Mouse (Mus musculus): ENCODE results near the gene Lrrfip2. TPM values are rescaled to one million over a fixed set of nuclear protein-coding genes. Genes with fewer than 3 reads are reported as not detected.

Gene Lrrfip2
- total RNA-seq, 2 experiments from 2014 or later: 31.8 to 56.0 TPM

DNA sequence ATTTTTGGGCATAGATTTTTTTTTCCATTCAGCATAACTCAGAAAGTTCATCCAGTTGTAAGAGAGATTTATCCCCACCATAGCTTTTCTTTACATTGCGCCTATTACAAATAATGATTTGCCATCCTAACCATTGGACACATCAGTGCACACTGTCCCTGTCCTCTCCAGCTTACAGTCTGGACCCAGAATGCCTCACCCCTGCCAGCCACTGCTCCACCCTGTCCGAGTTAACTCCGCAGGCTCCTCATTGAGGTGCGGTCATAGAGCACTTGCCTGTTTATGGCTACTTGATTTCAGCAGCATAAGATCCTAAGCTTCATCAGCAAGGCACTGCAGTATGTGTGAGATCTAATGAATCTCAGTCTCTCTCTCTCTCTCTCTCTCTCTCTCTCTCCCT lies 93.0 kb downstream of the Lrrfip2 start:
- no peak for ATAC-seq (replicated peaks; ENCODE audit: low FRiP score, low TSS enrichment, poor library complexity, severe bottlenecking)

DNA sequence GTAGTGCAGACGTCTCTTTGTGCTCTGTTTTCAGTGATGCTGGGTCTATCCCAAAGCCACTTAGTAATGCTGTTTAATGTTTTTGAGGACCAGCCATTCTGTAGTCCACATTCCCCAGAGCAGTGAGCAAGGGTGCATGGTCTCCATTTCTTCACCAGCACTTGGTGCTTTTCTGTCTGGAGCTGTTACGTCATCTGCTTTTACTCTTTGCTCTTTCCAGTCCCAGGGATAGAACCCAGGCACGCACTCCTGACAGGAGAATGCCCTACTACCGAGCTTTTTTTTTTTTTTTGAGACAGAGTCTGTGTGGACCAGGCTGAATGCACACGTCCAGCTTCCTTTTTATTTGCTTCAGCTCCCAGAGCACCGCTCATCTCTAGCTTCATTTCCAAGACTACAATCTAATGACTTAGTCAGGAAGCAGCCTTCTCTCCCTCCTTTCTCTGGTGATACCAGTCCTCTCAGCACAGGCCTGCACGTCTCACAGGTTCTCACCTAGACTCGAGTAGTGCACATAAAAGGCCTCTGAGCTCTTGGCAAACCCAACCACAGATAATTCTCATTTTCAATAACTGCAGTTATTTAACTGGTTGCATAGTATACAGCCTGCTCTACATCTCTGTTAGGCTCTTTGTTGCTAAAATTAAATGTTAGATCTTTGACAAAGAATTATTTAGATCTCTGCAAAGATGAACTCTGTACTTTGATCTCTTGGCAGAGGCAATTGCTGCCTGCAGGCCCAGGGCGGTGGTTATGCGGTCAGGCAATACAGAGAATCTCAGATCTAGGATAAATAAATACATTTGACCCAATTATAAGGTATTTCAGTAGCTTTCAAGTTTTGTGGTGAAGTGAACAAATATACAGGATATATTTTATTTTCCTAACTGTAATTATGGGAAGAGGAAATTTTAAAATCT lies 94.0 kb downstream of the Lrrfip2 start:
- no peak for ATAC-seq (replicated peaks; ENCODE audit: low FRiP score, low TSS enrichment, poor library complexity, severe bottlenecking)

DNA sequence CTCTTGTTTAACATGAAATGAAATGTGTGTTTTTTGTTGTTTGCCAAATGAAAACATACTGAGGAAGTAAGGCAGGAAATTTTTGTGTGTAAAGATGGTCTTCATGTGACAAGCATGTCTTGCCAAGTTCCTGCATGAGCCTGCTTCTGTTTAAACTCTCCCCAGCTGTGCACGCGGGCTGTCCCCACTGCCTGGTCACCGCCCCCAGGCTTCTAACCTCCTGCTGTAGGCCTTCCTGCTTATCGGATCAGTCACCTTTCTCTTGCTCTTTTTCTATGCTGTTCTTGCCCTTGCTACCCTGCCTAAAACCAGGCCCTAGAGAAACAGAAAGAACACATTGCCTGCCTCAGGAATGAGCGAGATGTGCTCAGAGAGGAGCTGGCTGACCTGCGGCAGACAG lies 96.1 kb downstream of the Lrrfip2 start:
- ATAC-seq (replicated peaks; ENCODE audit: low FRiP score, low TSS enrichment, poor library complexity, severe bottlenecking): peak; percentile 98

DNA sequence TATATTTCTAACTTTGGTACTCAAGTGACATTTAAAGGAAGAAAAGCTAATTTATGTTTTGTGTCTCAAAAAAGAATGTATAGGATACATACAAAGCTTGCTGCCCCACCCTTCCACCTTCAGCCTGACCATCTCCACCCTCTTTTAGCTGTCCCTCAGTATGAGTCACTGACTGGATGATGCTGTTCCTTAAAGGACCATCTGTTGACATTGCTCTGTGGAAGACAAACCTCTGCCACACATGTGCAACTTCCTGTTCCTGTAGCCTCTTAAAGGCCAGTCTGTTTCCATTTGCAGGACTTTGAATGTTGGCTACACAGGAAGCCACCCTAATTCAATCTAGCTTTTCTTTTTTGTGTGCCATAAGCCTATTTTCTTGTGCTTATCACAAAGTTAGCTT lies 99.0 kb downstream of the Lrrfip2 start:
- ATAC-seq (replicated peaks; ENCODE audit: low FRiP score, low TSS enrichment, poor library complexity, severe bottlenecking): no peak

DNA sequence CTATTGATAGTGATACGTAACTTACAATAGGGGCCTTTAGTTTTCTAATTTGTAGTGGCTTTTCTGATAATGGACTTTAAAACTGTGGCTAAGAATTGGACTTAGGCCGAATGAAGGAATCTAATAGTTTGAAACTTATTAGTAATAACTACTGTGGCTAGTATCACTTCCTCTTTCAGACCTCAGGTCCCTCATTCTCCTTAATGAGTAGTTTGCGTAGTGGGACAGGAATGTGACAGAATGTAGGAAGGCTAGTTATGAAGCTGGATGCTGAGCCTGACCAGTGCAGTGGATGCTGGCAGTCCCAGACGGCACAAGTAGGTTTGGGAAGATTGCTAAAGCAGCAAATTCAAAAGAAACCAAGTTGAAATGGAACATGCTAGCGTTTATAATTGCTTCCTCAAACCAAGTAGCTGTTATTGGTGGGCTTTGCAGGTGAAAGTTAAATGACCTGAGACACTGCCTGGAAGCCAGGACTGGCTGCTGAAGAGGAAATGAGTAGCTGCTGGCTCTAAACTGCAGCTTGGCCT lies 103.2 kb downstream of the Lrrfip2 start:
- ATAC-seq (replicated peaks; ENCODE audit: low FRiP score, low TSS enrichment, poor library complexity, severe bottlenecking): no peak

DNA sequence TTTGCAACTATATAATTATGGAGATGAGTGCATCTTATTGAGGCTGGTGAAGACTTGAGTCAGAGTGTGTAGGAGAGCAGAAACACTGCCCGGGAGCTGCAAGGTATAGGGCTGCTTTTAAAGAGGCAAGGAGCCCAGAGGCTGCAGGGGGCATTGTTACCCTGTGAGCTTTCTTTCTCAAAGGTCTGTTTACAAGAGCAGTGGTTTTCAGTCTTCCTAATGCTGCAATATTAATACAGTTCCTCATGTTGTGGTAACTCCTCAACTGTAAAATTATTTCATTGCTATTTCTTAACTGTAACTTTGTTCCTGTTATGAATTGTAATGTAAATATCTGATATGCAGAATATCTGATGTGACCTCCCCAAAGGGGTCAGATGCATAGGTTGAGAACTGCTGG lies 104.2 kb downstream of the Lrrfip2 start:
- ATAC-seq (replicated peaks; ENCODE audit: low FRiP score, low TSS enrichment, poor library complexity, severe bottlenecking): no peak

DNA sequence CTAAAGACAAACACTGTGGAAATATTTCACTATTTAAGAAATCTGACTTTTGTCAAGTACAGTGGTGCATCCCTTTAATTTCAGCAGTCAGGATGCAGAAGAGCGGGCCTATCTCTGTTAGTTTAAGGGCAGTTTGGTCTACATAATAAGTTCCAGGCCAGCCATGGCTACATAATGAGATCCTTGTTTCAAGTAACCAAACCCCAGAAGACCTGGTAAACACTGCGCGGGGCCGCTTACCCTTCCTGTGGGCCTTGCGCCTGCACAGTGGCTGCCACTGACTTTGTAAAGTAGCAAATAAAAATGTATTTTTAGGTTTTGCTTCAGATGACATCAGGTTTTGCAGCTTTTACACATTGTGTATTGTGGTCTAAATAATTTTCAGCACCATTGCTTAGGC lies 106.0 kb downstream of the Lrrfip2 start:
- ATAC-seq (replicated peaks; ENCODE audit: low FRiP score, low TSS enrichment, poor library complexity, severe bottlenecking): no peak

DNA sequence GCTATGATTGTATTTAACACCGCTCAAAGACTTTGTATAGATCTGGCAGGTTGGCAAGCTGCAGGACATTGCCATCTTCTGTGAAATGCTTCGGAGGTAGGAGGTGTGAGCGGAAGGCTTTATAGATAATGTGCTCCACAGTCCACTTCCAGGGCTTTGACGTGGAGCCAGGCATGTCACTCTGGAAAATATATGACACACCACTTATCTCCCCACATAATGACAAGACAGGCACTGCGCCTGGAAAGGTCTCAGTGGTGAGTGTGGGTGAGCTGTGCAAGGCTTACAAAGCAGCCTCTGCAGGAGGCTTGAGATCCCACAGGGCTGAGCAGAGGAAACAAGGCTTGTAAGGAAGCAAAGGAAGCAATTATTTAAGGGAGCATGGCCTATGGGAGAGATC lies 111.1 kb downstream of the Lrrfip2 start:
- no peak for ATAC-seq (replicated peaks; ENCODE audit: low FRiP score, low TSS enrichment, poor library complexity, severe bottlenecking)

DNA sequence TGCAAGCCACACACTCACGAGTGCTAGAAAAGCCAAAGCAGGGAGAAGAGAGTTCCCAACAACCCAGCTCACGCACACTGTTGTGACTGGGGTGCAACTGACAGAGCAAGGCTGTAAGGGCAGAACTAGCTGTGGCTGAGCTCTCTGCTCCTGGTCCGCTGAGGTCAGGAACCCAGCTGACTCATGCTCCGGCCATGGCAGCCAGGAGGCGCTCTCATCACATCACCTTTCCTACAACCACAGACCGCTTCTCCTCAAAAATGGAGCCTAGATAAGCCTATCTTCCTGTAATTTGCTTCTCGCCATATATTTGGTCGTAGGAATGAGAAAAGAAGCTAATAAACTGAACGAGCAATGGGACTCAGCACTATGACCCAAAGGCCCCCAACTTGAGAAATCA lies 117.3 kb downstream of the Lrrfip2 start:
- ATAC-seq (replicated peaks; ENCODE audit: low FRiP score, low TSS enrichment, poor library complexity, severe bottlenecking): no peak

DNA sequence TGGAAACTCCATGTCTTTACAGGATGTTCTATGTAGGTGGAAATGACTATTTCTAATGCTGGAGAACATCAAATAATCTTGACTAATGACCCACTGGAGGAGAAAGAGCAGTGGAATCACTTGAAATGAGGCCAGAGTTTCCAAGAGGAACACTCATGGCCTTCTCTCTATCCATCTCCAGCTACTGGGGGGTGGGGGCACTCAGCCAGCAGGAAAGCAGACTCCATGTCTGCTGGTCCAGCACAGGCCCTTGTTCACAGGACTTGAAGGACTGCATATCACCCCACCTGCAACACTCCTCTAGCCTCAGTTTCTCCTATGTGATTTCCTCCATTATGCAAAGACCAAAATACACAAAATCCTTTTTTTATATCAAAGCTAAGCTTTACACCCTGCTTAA lies 120.3 kb downstream of the Lrrfip2 start:
- ATAC-seq (replicated peaks; ENCODE audit: low FRiP score, low TSS enrichment, poor library complexity, severe bottlenecking): no peak

DNA sequence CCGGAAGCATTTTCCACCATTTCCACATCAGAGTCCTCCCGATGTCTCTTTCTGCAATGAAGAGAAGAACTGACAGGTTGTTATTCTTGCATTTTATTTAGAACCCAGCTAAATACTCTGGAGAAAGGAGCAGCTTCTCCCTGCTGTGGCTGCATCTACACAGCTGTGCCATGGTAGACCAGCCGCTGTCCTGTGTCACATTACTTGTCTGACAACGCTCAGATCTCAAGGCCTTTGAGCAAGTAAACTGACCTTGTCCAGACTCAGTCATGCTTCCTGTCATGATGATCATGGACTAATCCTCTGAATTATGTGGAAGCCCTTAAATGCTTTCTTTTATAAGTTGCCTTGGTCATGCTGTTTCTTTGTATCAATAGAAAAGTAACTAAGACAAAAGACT lies 122.4 kb downstream of the Lrrfip2 start:
- ATAC-seq (replicated peaks; ENCODE audit: low FRiP score, low TSS enrichment, poor library complexity, severe bottlenecking): no peak

DNA sequence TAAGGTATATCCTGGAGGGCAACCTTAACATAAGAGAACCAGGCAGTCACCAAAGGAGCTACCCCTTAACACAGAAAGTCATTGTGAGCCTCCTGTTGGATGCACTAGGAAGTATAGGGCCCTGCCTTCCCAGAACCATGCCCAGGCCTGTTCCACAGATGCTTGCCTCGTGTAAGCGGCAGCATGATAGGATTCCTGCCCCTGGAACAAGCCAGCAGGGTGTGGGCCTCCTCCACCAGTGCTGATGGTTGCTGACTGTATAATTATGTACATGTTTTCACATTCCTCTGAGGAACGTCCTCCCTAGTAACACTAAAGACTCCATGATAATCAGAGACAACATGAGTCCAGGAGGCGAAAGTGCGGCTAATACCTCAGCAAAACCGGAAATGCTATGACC lies 126.0 kb downstream of the Lrrfip2 start:
- ATAC-seq (replicated peaks; ENCODE audit: low FRiP score, low TSS enrichment, poor library complexity, severe bottlenecking): no peak

DNA sequence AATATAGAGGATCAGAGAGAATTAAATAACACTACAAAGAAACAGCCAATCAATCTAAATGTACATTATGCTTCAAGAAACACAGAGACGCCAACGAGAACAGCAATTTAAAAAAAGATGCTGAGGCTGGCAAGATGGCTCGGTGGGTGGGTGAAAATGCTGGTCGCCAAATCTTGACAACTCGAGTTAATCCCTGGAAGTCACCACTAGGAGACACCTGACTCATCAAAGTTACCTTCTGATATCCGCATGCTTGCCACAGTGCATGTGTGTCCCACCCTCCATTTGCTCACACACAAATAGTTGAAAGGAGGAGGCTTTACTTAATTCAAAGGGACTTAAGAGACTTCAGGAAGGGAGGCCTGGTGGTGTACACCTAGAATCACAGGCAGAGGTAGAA lies 128.2 kb downstream of the Lrrfip2 start:
- no peak for ATAC-seq (replicated peaks; ENCODE audit: low FRiP score, low TSS enrichment, poor library complexity, severe bottlenecking)

DNA sequence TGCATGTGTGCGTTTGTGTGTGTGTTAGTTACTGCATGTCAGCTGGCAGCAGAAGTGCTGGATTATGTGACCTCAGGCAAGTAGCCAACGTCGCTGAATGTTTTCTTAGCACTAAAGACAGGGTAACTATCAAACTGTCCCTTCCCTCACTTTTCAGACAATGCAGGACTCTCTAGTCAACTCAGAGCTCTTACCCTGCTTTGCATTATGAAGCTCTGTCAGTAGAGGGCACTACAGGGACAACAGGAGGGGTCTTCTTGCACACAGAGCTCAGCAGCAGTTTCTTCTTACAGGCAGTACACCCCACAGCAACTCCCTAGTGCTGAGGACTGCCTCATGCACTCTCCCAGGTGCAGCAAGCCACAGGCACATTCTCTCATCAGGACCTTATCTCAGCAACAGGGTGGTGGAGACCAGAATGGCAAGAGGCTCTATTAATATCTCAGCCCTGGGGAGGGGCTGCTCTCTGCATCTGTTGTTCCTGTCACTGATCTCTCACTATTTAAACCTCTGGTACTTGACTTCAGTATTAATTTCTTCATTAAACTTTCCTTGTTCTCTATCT lies 130.4 kb downstream of the Lrrfip2 start:
- peak; percentile 66 for ATAC-seq (replicated peaks; ENCODE audit: low FRiP score, low TSS enrichment, poor library complexity, severe bottlenecking)

DNA sequence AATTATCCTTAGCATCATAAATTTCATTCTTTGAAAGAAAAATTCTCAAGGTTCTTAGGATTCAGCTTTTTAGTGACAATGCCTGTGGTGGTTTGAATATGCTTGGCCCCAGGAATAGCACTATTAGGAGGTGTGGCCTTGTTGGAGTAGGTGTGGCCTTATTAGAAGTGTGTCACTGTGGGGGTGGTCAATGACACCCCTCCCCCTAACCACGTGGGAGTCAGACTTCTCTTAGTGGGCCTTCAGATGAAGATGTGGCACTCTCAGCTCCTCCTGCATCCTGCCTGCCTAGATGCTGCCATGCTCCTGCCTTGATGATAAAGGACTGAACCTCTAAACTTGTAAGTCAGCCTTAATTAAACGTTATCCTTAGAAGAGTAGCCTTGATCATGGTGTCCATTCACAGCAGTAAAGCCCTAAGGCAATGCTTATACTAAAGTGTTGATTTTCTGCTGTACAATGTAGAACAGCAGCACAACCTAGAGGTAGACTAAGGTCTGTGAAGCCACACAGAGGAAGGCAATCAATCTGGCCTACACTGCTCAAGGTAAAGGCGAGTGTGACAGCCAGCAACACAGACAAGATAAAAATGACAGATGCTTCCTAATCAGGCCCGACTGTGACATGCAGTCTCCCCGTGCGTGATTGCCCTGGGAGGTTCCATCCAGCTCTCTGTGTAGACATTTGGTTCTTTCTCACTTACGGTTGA lies 134.9 kb downstream of the Lrrfip2 start:
- ATAC-seq (replicated peaks; ENCODE audit: low FRiP score, low TSS enrichment, poor library complexity, severe bottlenecking): no peak

DNA sequence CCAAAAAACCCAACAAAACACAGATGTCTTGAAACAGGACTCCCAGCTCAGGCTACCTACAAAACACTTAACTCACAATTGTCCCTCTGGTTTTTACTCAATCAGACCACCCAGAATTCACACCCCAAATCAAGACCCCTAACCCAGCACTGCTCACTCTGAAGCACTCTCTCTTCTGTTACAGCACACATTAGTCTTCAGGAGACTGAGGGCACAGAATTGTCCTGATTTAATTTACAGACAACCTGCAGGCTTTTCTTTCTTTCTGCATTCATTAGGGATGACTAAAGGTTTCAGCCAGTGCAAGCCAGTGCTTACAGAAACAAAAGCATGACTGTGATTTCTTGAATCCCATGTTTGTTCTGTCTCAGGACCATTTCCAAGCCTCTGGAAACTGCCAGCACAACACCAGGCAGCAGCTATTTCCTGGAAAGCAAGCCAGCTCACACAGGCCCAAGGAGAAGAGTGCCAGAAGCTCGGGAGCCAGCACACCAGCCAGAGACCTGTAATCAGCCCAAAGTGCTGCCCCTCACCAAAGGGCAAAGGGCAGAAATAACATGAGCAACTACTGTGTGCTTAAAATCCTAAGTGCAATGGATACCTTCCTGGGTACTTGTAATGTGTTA lies 143.1 kb downstream of the Lrrfip2 start:
- no peak for ATAC-seq (replicated peaks; ENCODE audit: low FRiP score, low TSS enrichment, poor library complexity, severe bottlenecking)

DNA sequence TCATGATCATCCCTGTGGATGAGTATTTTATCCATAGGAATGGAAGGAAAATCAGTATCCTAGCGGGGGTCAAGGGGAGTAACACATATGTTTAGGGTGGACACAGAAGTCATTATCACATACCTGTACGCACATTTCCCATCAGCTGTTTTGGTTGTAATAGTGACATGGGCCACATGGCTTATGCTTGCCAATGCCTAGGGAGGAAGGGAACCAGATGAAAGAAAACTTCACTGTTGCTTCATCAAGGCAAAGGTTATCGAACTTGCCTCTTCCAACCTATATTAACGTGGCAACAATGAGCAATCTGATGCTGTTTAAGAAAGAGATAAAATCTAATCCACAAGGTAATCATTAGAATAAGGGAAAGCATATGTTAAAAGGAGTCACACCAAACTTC lies 144.0 kb downstream of the Lrrfip2 start:
- no peak for ATAC-seq (replicated peaks; ENCODE audit: low FRiP score, low TSS enrichment, poor library complexity, severe bottlenecking)

DNA sequence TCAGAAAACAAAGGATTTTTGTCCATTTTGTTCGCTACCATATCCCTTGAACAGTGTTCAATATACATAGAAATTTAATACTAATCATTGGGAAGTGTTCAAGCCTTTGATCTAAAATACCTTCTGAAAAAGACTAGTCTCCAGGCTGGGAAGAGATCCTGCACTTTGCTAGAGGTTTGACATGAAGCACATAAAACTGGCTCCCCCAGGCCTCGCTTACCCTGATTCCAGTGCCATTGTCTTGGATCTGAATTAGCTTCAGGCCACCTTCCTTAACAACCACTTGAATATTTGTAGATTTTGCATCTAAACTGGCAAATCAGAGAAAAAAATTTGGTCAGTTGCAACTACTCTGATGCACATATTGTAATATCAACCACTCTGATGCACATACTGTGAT lies 150.6 kb downstream of the Lrrfip2 start:
- no peak for ATAC-seq (replicated peaks; ENCODE audit: low FRiP score, low TSS enrichment, poor library complexity, severe bottlenecking)

DNA sequence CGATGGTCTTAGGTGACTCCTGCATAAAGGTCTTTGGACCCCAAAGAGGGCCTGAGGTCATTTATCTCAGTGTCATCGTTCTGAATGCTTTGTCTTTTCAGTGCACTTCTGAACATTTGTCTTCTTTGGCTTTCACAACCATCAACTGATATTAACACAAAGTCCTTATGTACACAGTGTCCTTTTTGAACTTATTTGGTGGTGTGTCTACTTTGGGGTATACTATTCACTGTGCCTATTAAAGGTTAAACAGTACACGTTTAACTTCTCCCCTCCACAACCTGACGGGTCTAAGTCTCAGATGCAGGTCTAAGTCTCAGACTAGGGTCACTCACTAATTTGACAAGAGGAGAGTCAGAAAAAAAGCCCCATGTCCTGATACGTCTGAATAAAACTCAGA lies 153.2 kb downstream of the Lrrfip2 start:
- no peak for ATAC-seq (replicated peaks; ENCODE audit: low FRiP score, low TSS enrichment, poor library complexity, severe bottlenecking)

DNA sequence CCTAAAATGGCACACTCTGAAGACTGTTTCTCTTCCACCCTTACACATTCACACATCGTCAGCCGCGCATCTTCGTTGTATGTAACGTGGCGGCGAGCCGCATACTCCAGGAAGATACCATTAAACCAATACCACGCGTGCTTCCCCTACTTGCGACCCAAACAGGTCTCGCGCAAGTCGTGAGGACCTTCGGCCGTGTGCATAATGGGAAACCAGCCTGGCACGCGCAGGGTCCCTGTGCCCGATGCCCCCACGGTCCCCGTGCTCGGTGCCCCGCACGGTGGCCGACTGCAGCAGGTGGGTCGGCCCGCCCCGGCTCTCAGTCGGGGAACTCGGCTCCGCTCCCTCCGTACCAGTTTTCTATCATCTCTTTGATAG lies 153.7 kb downstream of the Lrrfip2 start:
- ATAC-seq (replicated peaks; ENCODE audit: low FRiP score, low TSS enrichment, poor library complexity, severe bottlenecking): peak; percentile 62
